Mouse (Mus musculus) lung, adult 2 months (tissue): ENCODE results near the gene Kif26b.

Experiments used
- CTCF ChIP-seq: fragments of 200-500 bp; IDR thresholded peaks from 2 replicates; pipeline ENCODE4 v1.5.1; 2011; ENCODE audit warnings: mild to moderate bottlenecking, low read length, control low read depth; ENCODE audit not compliant: insufficient read depth
- POLR2A ChIP-seq: fragments of 200-500 bp; IDR thresholded peaks from 2 replicates; pipeline ENCODE4 v1.6.1; 2011; ENCODE audit warnings: low read depth, mild to moderate bottlenecking, control low read depth, low read length, borderline replicate concordance; ENCODE audit errors: extremely low read depth

GRCm38 (mm10) chr1:178644954-178645353 lies 116.0 kb downstream of the Kif26b start:
- TF ChIP-seq CTCF (no peak), POLR2A (no peak)
